Mouse (Mus musculus) MEL (cell line): Measurements from ENCODE around the gene Mdc1. TPM values are rescaled to one million over a fixed set of nuclear protein-coding genes. Genes with fewer than 3 reads are reported as not detected.
A peak's percentile ranks its signal among the peaks of the same experiment; 100 is the strongest.

ENCODE experiments used
- DNase-seq: peaks from one replicate; pipeline ENCODE4 v3.0.0; 2011; ENCODE audit warnings: low read depth, low spot score
- H3K27ac ChIP-seq: 2 replicates; pipeline ENCODE4 v1.5.1; 2012; ENCODE audit warnings: low read depth, mild to moderate bottlenecking, control low read depth, low read length, moderate library complexity; ENCODE audit not compliant: control insufficient read depth
- H3K27me3 ChIP-seq, 2 experiments: fragments of 150-350 bp in 1 of 2; sonication (generic) in 1 of 2; 2 replicates each; pipeline ENCODE4 v1.6.1; 2012; ENCODE audit warnings: low read length in 2 of 2, mild to moderate bottlenecking in 2 of 2, improper control_type of control experiment in 1 of 2, moderate library complexity in 1 of 2; ENCODE audit not compliant: insufficient read depth in 2 of 2, control insufficient read depth in 1 of 2
- H3K36me3 ChIP-seq, 2 experiments: 2 replicates each; pipeline ENCODE4 v1.6.1; 2012 to 2014; ENCODE audit warnings: low read length in 2 of 2, improper control_type of control experiment in 1 of 2, inconsistent platforms in 1 of 2, mild to moderate bottlenecking in 1 of 2; ENCODE audit not compliant: insufficient read depth in 2 of 2, control insufficient read depth in 1 of 2
- H3K4me1 ChIP-seq, 2 experiments: fragments of 150-350 bp in 1 of 2; sonication (generic) in 1 of 2; 2 replicates each; pipeline ENCODE4 v1.6.1; 2012; ENCODE audit warnings: low read length in 2 of 2, improper control_type of control experiment in 1 of 2, mild to moderate bottlenecking in 1 of 2; ENCODE audit not compliant: insufficient read depth in 2 of 2, control insufficient read depth in 1 of 2
- H3K4me3 ChIP-seq, 2 experiments: fragments of 150-350 bp in 1 of 2; sonication (generic) in 1 of 2; 2 replicates each; pipeline ENCODE4 v1.5.1; 2012; ENCODE audit warnings: low read depth in 2 of 2, low read length in 2 of 2, mild to moderate bottlenecking in 2 of 2, moderate library complexity in 2 of 2, control low read depth in 1 of 2, improper control_type of control experiment in 1 of 2; ENCODE audit not compliant: control insufficient read depth in 1 of 2, insufficient read depth in 1 of 2
- H3K79me2 ChIP-seq: 2 replicates; pipeline ENCODE4 v1.6.1; 2012; ENCODE audit warnings: mild to moderate bottlenecking, low read length, moderate library complexity; ENCODE audit not compliant: control insufficient read depth, poor library complexity, insufficient read depth
- H3K9ac ChIP-seq: 2 replicates; pipeline ENCODE4 v1.6.1; 2012; ENCODE audit warnings: low read depth, mild to moderate bottlenecking, control low read depth, low read length, moderate library complexity; ENCODE audit not compliant: control insufficient read depth, poor library complexity, severe bottlenecking
- H3K9me3 ChIP-seq: fragments of 150-350 bp; sonication (generic); replicated peaks from 2 replicates; pipeline ENCODE4 v1.6.1; 2012; ENCODE audit warnings: mild to moderate bottlenecking, low read length, improper control_type of control experiment, moderate library complexity; ENCODE audit not compliant: insufficient read depth
- BHLHE40 ChIP-seq: IDR thresholded peaks from 2 replicates; pipeline ENCODE4 v1.6.1; 2012; ENCODE audit warnings: low read depth, mild to moderate bottlenecking, inconsistent platforms, low read length, improper control_type of control experiment, borderline replicate concordance
- CHD1 ChIP-seq: IDR thresholded peaks from 2 replicates; pipeline ENCODE4 v1.6.1; 2012; ENCODE audit warnings: low read depth, mild to moderate bottlenecking, inconsistent platforms, low read length, improper control_type of control experiment
- ELF1 ChIP-seq: IDR thresholded peaks from 2 replicates; pipeline ENCODE4 v1.6.1; 2014; ENCODE audit warnings: low read depth, mild to moderate bottlenecking, inconsistent platforms, low read length, improper control_type of control experiment, moderate library complexity
- EP300 ChIP-seq, 2 experiments: IDR thresholded peaks; 2 replicates each; pipeline ENCODE4 v1.6.1; 2011; ENCODE audit warnings: improper control_type of control experiment in 2 of 2, low read length in 2 of 2, low read depth in 1 of 2, mild to moderate bottlenecking in 1 of 2
- GATA1 ChIP-seq: IDR thresholded peaks from 2 replicates; pipeline ENCODE4 v1.6.1; 2011; ENCODE audit warnings: low read depth, low read length, improper control_type of control experiment
- MAFK ChIP-seq: IDR thresholded peaks from 2 replicates; pipeline ENCODE4 v1.6.1; 2011; ENCODE audit warnings: low read depth, mild to moderate bottlenecking, low read length, improper control_type of control experiment, borderline replicate concordance
- MXI1 ChIP-seq: IDR thresholded peaks from 2 replicates; pipeline ENCODE4 v1.6.1; 2011; ENCODE audit warnings: mild to moderate bottlenecking, low read depth, low read length, improper control_type of control experiment
- MYB ChIP-seq: IDR thresholded peaks from 2 replicates; pipeline ENCODE4 v1.6.1; 2011; ENCODE audit warnings: mild to moderate bottlenecking, low read depth, low read length, improper control_type of control experiment
- NRF1 ChIP-seq: IDR thresholded peaks from 2 replicates; pipeline ENCODE4 v1.6.1; 2014; ENCODE audit warnings: low read depth, mild to moderate bottlenecking, inconsistent platforms, low read length, improper control_type of control experiment, moderate library complexity; ENCODE audit not compliant: poor library complexity, insufficient read depth, severe bottlenecking
- RCOR1 ChIP-seq: IDR thresholded peaks from 2 replicates; pipeline ENCODE4 v1.6.1; 2012; ENCODE audit warnings: low read depth, mild to moderate bottlenecking, inconsistent platforms, low read length, improper control_type of control experiment
- TAL1 ChIP-seq: IDR thresholded peaks from 2 replicates; pipeline ENCODE4 v1.6.1; 2012; ENCODE audit warnings: mild to moderate bottlenecking, inconsistent platforms, low read length, moderate library complexity, mixed read lengths
- TBP ChIP-seq: IDR thresholded peaks from 2 replicates; pipeline ENCODE4 v1.8.0; 2011; ENCODE audit warnings: low read depth, low read length, improper control_type of control experiment
- TCF12 ChIP-seq: IDR thresholded peaks from 2 replicates; pipeline ENCODE4 v1.6.1; 2014; ENCODE audit warnings: low read depth, mild to moderate bottlenecking, inconsistent platforms, low read length, improper control_type of control experiment, moderate library complexity
- UBTF ChIP-seq: IDR thresholded peaks from 2 replicates; pipeline ENCODE4 v1.6.1; 2012; ENCODE audit warnings: low read depth, mild to moderate bottlenecking, inconsistent platforms, low read length, improper control_type of control experiment, moderate library complexity, borderline replicate concordance; ENCODE audit not compliant: insufficient read depth
- USF1 ChIP-seq: IDR thresholded peaks from 2 replicates; pipeline ENCODE4 v1.6.1; 2014; ENCODE audit warnings: low read depth, mild to moderate bottlenecking, inconsistent platforms, low read length, improper control_type of control experiment, moderate library complexity
- USF2 ChIP-seq, 2 experiments: IDR thresholded peaks; 2 replicates each; pipeline ENCODE4 v1.6.1; 2011 to 2012; ENCODE audit warnings: improper control_type of control experiment in 2 of 2, low read length in 2 of 2, borderline replicate concordance in 1 of 2, inconsistent platforms in 1 of 2, low read depth in 1 of 2, mild to moderate bottlenecking in 1 of 2; ENCODE audit not compliant: insufficient read depth in 1 of 2
- ZC3H11A ChIP-seq: IDR thresholded peaks from 2 replicates; pipeline ENCODE4 v1.6.1; 2012; ENCODE audit warnings: low read depth, mild to moderate bottlenecking, inconsistent platforms, low read length, improper control_type of control experiment
- ZNF384 ChIP-seq: IDR thresholded peaks from 2 replicates; pipeline ENCODE4 v1.6.1; 2012; ENCODE audit warnings: low read depth, mild to moderate bottlenecking, inconsistent platforms, low read length, improper control_type of control experiment
- polyA plus RNA-seq, 2 experiments: library from polyadenylated mRNA; stranded (reverse) in 1 of 2; unstranded in 1 of 2; fragments of >175 nt in 1 of 2; fragments of >200 nt in 1 of 2; gene quantifications; 2 replicates each; pipeline versions ENCODE4 v1.2.1 to v1.2.4; 2012; ENCODE audit warnings: low replicate concordance in 2 of 2, low read depth in 1 of 2; ENCODE audit not compliant: insufficient read length in 2 of 2, insufficient read depth in 1 of 2, missing spikeins in 1 of 2
- total RNA-seq: library from RNA; depleted of rRNA; stranded (reverse); fragments of 300-350 nt; gene quantifications from 2 replicates; pipeline ENCODE4 v1.2.3, GENCODE M21; 2012

Gene Mdc1
- total and polyA plus RNA-seq, 3 experiments: 15.0 to 77.9 (median 46.6) TPM

DNA sequence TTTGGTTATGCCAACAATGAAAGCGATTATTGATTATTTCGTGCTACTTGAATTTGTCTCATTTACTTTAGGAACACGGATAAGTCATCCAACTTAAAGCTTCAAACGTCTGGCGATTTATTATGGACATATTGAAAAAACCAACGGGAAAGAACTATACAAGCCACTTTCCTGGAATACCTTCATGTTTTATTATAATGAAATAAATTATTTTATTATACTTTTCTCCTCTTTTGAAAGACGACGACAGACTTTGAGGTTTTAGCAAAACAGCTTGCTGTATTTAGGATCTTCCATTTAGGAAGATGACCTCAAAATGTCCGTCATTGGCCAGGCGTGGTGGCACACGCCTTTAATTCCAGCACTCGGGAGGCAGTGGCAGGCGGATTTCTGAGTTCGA lies 754 bp upstream of the Mdc1 start:
- no peak for TF ChIP-seq NRF1
- TF ChIP-seq TBP: no peak
- TF ChIP-seq CHD1: no peak
- no peak for TF ChIP-seq MXI1
- TF ChIP-seq GATA1: no peak
- no peak for TF ChIP-seq ELF1
- no peak for TF ChIP-seq MAFK
- peaks cover 0 to 28% of the 10 kb centered on the region in 2 experiments; a peak in 3 of 4 replicates for H3K4me1 ChIP-seq
- no peak for DNase-seq
- H3K4me3 ChIP-seq: peak overlapping the region; percentile 21 to 23
- H3K9me3 ChIP-seq: no peaks in the 10 kb centered on the region
- H3K9ac ChIP-seq: peak overlapping the region; percentile 69
- H3K27ac ChIP-seq: peak overlapping the region; percentile 62
- no peaks in the 10 kb centered on the region for H3K27me3 ChIP-seq
- peaks cover 3 to 29% of the 10 kb centered on the region in 2 experiments; a peak in 3 of 4 replicates for H3K36me3 ChIP-seq
- peaks cover 40% of the 10 kb centered on the region for H3K79me2 ChIP-seq

- no peaks in the 10 kb centered on the region for H3K9me3 ChIP-seq
- TF ChIP-seq RCOR1: no peak
- no peak for TF ChIP-seq TAL1
- no peak for TF ChIP-seq TCF12
- TF ChIP-seq BHLHE40: no peak
- TF ChIP-seq UBTF: no peak
- no peak for TF ChIP-seq ZNF384
- no peak for TF ChIP-seq ZC3H11A
- TF ChIP-seq MYB: no peak
- TF ChIP-seq NRF1: no peak
- TF ChIP-seq USF2 (IDR thresholded peaks at IDR 0.05; ENCODE audit: borderline replicate concordance in 1 of 2, insufficient read depth in 1 of 2, low read depth in 1 of 2, low read length in 2 of 2): no peak
- no peak for TF ChIP-seq CHD1
- no peak for TF ChIP-seq TBP
- TF ChIP-seq EP300 (IDR thresholded peaks at IDR 0.05; ENCODE audit: low read depth in 1 of 2, low read length in 2 of 2): no peak
- no peak for TF ChIP-seq USF1
- TF ChIP-seq MXI1: no peak
- TF ChIP-seq, all 39 proteins: peak for 0
- H3K4me1 ChIP-seq: peaks cover 0 to 22% of the 10 kb centered on the region in 2 experiments; a peak in 3 of 4 replicates
- peaks cover under 1 to 23% of the 10 kb centered on the region in 2 experiments; a peak in 2 of 4 replicates for H3K36me3 ChIP-seq
- H3K27me3 ChIP-seq: no peaks in the 10 kb centered on the region
- H3K27ac ChIP-seq: peak overlapping the region; percentile 98
- peak overlapping the region; percentile 52 to 84 for H3K4me3 ChIP-seq
- H3K9ac ChIP-seq: peak overlapping the region; percentile 86
- no peak for DNase-seq
- H3K79me2 ChIP-seq: peaks cover 28% of the 10 kb centered on the region
These were observed 691 bp downstream of the Mdc1 start for GRCm38 (mm10) chr17:35842006-35842405.
